Mouse (Mus musculus) limb, embryonic 14.5 days (tissue): Measurements from ENCODE around the gene Thegl. TPM values are rescaled to one million over a fixed set of nuclear protein-coding genes. Genes with fewer than 3 reads are reported as not detected.

Experiments used
- ATAC-seq: fragments of 200-750 bp; cut with Nextera tagmentation; 2 replicates; pipeline ENCODE4 v1.8.0; 2017; ENCODE audit warnings: low read depth, moderate number of reproducible peaks, moderate TSS enrichment; ENCODE audit not compliant: low FRiP score
- DNase-seq: peaks from one replicate; pipeline ENCODE4 v3.0.0-alpha.2; 2015; ENCODE audit warnings: low spot score
- H3K27ac ChIP-seq: fragments of 300-500 bp; sonication (generic); replicated peaks from 2 replicates; pipeline ENCODE4 v1.5.1; 2014; ENCODE audit warnings: low read depth, mild to moderate bottlenecking, low read length, moderate library complexity, mixed read lengths
- H3K27me3 ChIP-seq: fragments of 300-500 bp; sonication (generic); 2 replicates; pipeline ENCODE4 v1.6.1; 2014; ENCODE audit warnings: low read length, mixed read lengths; ENCODE audit not compliant: control insufficient read depth, insufficient read depth
- H3K36me3 ChIP-seq: fragments of 300-500 bp; sonication (generic); 2 replicates; pipeline ENCODE4 v1.6.1; 2014; ENCODE audit warnings: mild to moderate bottlenecking, low read length, moderate library complexity, mixed read lengths; ENCODE audit not compliant: control insufficient read depth, insufficient read depth
- H3K4me1 ChIP-seq: fragments of 300-500 bp; sonication (generic); 2 replicates; pipeline ENCODE4 v1.6.1; 2014; ENCODE audit warnings: antibody characterized with exemption, low read length, mixed read lengths; ENCODE audit not compliant: control insufficient read depth, insufficient read depth
- H3K4me2 ChIP-seq: fragments of 300-500 bp; sonication (generic); replicated peaks from 2 replicates; pipeline ENCODE4 v1.6.1; 2014; ENCODE audit warnings: low read depth, mild to moderate bottlenecking, low read length, moderate library complexity; ENCODE audit not compliant: severe bottlenecking
- H3K4me3 ChIP-seq: fragments of 300-500 bp; sonication (generic); replicated peaks from 2 replicates; pipeline ENCODE4 v1.5.1; 2014; ENCODE audit warnings: low read length
- H3K9ac ChIP-seq: fragments of 300-500 bp; sonication (generic); 2 replicates; pipeline ENCODE4 v1.6.1; 2014; ENCODE audit warnings: mild to moderate bottlenecking, low read depth, low read length, moderate library complexity; ENCODE audit not compliant: severe bottlenecking
- H3K9me3 ChIP-seq: fragments of 300-500 bp; sonication (generic); 2 replicates; pipeline ENCODE4 v1.6.1; 2016; ENCODE audit warnings: low read length; ENCODE audit not compliant: control insufficient read depth
- POLR2A ChIP-seq: fragments of 200-500 bp; IDR thresholded peaks from 2 replicates; pipeline ENCODE4 v1.8.0; 2012; ENCODE audit warnings: inconsistent platforms, mild to moderate bottlenecking, moderate library complexity, borderline replicate concordance; ENCODE audit not compliant: insufficient read depth, insufficient read length; ENCODE audit errors: extremely low read depth
- WGBS: fragments of 180-500 bp; shearing (Covaris S2); extraction: QIAGEN DNeasy Blood & Tissue Kit; methylation state at CpG from one replicate; pipeline ENCODE4 v1.1.7; 2014; 5-methylcytosine and 5-hydroxymethylcytosine counted together
- polyA plus RNA-seq, 2 experiments: library from polyadenylated mRNA; depleted of rRNA in 1 of 2; stranded (reverse) in 1 of 2; unstranded in 1 of 2; fragments of >200 nt; fragmentation: Nextera tagmentation in 1 of 2; extraction: Ambion mirVana in 1 of 2; gene quantifications; 2 replicates each; pipeline versions ENCODE4 v1.2.1 to v1.2.3; 2012 to 2014

Thegl gene
- polyA plus RNA-seq, 2 experiments, result 0.13 TPM; not detected in 1

- ATAC-seq (no peak), DNase-seq (no peak)
- Histone ChIP-seq H3K9me3 (no peaks in the 10 kb centered on the region), H3K4me3 (no peak overlapping the region), H3K4me1 (no peaks in the 10 kb centered on the region), H3K27me3 (no peaks in the 10 kb centered on the region), H3K9ac (no peak overlapping the region), H3K27ac (no peak overlapping the region), H3K4me2 (no peak overlapping the region), H3K36me3 (no peaks in the 10 kb centered on the region)
- WGBS, result 75% methylated on average over 3 of the region's 3 CpGs
- no peak for TF ChIP-seq POLR2A
Observed at GRCm38 (mm10) chr5:77087122-77087521, 71.3 kb downstream of the Thegl start.

GRCm38 (mm10) chr5:77089294-77089693 is 73.5 kb downstream of the Thegl start:
- ATAC-seq (0 out of 2 replicates have a peak, but pooled peaks have one; percentile 23), DNase-seq (peak; percentile 36)
- no peaks in the 10 kb centered on the region for H3K36me3 ChIP-seq
- no peak for TF ChIP-seq POLR2A
- no peak overlapping the region for H3K27ac ChIP-seq
- H3K4me3 ChIP-seq, result no peak overlapping the region
- H3K9me3 ChIP-seq, result no peaks in the 10 kb centered on the region
- H3K27me3 ChIP-seq, result 0 out of 2 replicates have a peak, but pooled peaks cover 4% of the 10 kb centered on the region
- WGBS, result 46% methylated on average over 1 of the region's 1 CpGs
- 0 out of 2 replicates have a peak, but pooled peaks cover 4% of the 10 kb centered on the region for H3K4me1 ChIP-seq
- H3K9ac ChIP-seq, result no peak overlapping the region
- H3K4me2 ChIP-seq, result no peak overlapping the region

- H3K9ac ChIP-seq, result no peak overlapping the region
- DNase-seq (no peak), ATAC-seq (no peak)
- H3K4me2 ChIP-seq, result no peak overlapping the region
- H3K36me3 ChIP-seq, result no peaks in the 10 kb centered on the region
- TF ChIP-seq POLR2A, result no peak
- 38% methylated on average over 8 of the region's 8 CpGs for WGBS
- no peak overlapping the region for H3K27ac ChIP-seq
- no peak overlapping the region for H3K4me3 ChIP-seq
- 0 out of 2 replicates have a peak, but pooled peaks cover 4% of the 10 kb centered on the region for H3K4me1 ChIP-seq
- no peaks in the 10 kb centered on the region for H3K9me3 ChIP-seq
- 0 out of 2 replicates have a peak, but pooled peaks cover 4% of the 10 kb centered on the region for H3K27me3 ChIP-seq
Observed at GRCm38 (mm10) chr5:77089901-77090300, 74.1 kb downstream of the Thegl start.

- Histone ChIP-seq H3K36me3 (no peaks in the 10 kb centered on the region), H3K27ac (no peak overlapping the region), H3K4me2 (no peak overlapping the region), H3K4me1 (0 out of 2 replicates have a peak, but pooled peaks cover 4% of the 10 kb centered on the region), H3K9me3 (no peaks in the 10 kb centered on the region), H3K9ac (no peak overlapping the region), H3K27me3 (0 out of 2 replicates have a peak, but pooled peaks cover 4% of the 10 kb centered on the region), H3K4me3 (no peak overlapping the region)
- DNase-seq, result peak; percentile 41
- WGBS, result 65% methylated on average over 5 of the region's 5 CpGs
- no peak for ATAC-seq
- TF ChIP-seq POLR2A, result no peak
Observed at GRCm38 (mm10) chr5:77090521-77091096, 74.8 kb downstream of the Thegl start.

- Histone ChIP-seq H3K9me3 (no peaks in the 10 kb centered on the region), H3K4me3 (no peak overlapping the region), H3K4me2 (no peak overlapping the region), H3K27me3 (0 out of 2 replicates have a peak, but pooled peaks cover 4% of the 10 kb centered on the region), H3K36me3 (no peaks in the 10 kb centered on the region), H3K27ac (no peak overlapping the region), H3K4me1 (0 out of 2 replicates have a peak, but pooled peaks cover 4% of the 10 kb centered on the region), H3K9ac (no peak overlapping the region)
- 72% methylated on average over 3 of the region's 3 CpGs for WGBS
- no peak for TF ChIP-seq POLR2A
- no peak for DNase-seq
- no peak for ATAC-seq
Observed at GRCm38 (mm10) chr5:77091923-77092322, 76.1 kb downstream of the Thegl start.
